Mouse (Mus musculus) spleen, adult 12 weeks (tissue): Measurements from ENCODE around the gene Rere.

Experiments used
- DNase-seq: peaks from one replicate; pipeline ENCODE4 v3.0.0; 2022; ENCODE audit warnings: low spot score

Rere gene

GRCm38 (mm10) chr4:150384405-150384804 lies 103.0 kb downstream of the Rere start:
- no peak for DNase-seq

DNA sequence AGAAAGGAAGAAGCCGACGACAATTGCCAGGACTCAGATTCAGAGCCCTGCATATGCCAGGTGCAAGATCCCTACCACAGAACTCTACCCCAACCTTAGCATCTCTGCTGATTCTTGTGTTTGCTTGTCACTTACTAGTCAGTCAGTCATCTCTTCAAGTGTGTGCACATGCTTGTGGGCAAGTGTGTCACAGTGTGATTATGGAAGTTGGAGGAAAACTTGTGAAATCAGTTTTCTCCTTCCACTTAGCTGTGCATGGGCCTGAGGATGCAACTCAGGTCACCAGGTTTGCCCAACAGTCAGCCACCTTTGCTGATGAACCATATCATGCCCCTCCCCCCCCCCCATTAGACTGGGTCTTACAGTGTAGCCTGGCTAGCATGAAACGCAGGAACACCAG lies 103.5 kb downstream of the Rere start:
- no peak for DNase-seq

DNA sequence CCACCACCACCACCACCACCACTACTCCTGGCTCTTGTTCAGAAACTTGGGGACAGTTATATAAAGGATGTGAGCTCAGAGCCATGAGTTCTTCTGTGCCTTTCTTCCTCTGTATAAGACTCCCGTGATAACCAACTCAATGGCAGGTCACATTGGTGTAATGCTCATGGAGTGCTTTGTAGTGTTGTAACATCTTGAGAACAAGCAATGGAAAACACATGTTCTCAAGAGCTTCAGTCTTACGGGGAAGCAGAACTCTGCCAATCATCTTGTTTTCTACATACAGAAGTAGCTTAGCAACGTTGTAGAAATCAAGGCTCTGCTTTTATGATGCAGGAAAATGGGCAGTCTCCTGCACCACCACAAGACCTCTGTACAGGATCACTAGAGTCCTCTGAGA lies 107.1 kb downstream of the Rere start:
- no peak for DNase-seq

- no peak for DNase-seq
These were observed 112.2 kb downstream of the Rere start for GRCm38 (mm10) chr4:150393607-150394006.

- DNase-seq: no peak
These were observed 112.6 kb downstream of the Rere start for GRCm38 (mm10) chr4:150394091-150394490.

- DNase-seq: no peak
These were observed 114.9 kb downstream of the Rere start for GRCm38 (mm10) chr4:150396339-150396738.

- DNase-seq: no peak
These were observed 115.6 kb downstream of the Rere start for GRCm38 (mm10) chr4:150396826-150397620.

GRCm38 (mm10) chr4:150399032-150399431 lies 117.6 kb downstream of the Rere start:
- no peak for DNase-seq

DNA sequence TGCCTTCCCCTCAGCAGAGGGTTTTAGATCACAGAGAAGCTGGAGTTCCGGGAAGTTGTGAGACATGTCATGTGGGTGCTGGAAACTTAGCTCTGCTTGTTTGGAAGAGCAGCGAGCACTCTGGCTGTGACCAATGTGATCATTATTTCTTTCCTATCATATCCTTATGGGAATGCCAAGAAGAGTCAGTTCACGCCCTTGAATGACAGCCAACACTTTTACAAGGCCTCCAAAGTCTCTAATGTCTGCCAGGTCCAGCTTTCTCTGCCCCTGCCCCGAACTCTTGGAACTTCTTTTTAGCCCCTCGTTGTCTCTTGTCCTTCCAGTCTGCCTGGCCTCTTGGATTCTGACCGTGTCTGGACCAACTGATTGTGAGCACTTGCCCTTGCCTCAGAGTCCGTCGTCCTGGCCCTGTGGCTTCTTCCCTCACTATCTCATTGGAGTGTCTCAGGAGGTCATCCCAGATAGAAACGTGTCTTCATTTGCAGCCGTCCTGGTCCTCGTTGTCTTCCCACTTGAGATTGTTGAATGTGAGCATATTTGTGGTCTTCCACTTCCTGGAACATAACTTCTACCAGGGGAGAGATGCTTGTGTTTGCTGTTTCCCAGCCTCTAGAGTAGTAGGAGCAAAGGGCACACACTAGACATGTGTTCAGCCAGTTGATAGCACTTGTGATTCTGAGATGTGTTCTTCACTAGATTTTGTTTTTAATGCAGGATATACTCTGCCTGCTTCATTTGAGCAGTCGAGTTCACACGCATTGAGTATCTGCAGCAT lies 120.6 kb downstream of the Rere start:
- DNase-seq: no peak

DNA sequence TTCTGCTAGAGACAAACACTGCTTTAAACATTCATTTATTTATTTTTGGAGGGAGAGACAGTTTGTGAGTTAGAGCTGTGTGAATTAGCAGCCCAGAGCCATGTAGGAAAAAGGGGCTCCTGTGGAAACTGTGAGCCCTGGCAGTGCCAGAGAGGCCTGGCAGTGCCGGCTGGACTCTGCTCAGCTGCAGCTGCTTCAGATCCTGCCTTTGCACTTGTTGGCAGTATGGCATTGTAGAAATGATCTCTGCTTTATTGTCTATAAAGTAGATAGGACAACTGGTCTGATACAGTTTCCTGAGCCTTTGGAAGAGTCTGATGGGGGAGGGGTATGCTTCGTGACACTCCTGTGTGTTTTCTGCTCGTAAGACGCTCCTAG lies 121.2 kb downstream of the Rere start:
- no peak for DNase-seq

DNA sequence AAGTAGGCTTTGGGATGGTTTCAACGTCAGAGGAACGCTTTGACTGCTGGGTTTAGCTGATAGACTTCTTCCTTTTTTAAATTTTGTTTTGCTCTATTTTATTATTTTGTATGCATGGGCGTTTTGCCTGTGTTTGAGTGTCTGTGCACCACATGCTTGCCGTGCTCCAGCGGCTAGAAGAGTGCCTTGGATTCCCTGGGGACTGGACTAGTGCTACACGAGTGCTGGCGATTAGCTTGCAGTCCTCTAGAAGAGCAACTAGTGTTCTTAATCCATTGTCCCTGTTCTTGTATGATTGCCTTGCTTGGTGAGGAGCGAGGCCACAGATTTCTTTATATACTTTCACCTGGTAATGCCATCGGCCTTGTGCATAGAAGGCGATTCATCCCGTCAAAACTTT lies 122.5 kb downstream of the Rere start:
- DNase-seq: no peak

DNA sequence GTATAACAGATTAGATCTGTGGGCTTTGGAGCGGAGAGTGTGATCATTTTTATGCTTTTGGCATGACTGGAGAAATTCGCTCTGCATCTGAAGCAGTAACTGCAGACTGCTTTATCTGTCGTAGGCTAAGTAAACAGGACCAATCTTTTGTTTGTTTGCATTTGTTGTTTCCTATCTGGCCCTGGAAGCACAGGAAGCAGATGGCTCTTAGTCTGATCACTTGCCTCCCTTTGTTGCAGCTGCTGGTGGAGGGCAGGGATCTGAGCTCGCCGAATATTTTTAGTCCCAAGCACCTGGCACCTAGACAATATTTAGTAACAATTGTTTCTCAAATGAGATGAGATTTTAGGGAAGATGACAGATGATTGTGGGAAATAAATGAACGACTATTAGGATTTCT lies 123.1 kb downstream of the Rere start:
- DNase-seq: no peak

DNA sequence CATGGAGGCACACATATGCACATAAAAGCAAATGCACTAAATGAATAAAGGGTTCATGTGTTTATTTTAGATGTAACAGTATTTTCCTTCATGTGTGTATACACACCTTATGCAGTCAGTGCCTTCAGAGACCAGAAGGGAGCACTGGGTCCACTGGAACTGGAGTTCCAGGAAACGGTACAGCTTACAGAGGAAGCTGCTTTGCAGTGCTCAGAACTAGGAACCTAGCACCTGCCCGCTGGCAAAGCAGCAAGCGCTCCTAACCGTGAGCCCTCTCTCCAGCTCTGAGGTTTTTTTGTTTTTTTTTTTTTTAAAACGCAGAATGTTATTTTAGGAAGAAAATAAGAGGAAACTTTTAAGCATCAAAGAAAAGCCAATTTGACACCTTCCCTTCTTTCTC lies 124.3 kb downstream of the Rere start:
- DNase-seq: no peak

- no peak for DNase-seq
These were observed 124.9 kb downstream of the Rere start for GRCm38 (mm10) chr4:150406320-150406719.

- DNase-seq: no peak
These were observed 125.4 kb downstream of the Rere start for GRCm38 (mm10) chr4:150406821-150407220.

DNA sequence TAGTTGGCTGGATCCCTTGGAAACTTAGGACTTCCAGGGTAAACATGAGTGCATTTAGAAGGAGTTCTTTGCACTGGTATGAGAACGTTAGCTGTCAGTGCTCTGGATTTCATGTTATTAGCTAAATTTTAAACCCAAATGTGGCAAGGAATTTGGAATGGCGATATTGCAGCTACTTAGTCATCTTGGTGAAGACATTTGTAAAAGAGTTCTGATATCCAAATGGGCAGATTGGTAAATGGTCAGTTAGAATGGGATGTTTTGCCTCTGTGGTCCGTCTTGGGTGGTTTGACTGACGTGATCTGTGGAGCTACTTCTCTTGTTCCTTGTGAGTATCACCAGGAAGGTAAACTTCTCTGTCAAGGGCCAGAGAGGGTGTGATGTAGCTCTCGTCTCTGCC lies 132.8 kb downstream of the Rere start:
- DNase-seq: no peak

DNA sequence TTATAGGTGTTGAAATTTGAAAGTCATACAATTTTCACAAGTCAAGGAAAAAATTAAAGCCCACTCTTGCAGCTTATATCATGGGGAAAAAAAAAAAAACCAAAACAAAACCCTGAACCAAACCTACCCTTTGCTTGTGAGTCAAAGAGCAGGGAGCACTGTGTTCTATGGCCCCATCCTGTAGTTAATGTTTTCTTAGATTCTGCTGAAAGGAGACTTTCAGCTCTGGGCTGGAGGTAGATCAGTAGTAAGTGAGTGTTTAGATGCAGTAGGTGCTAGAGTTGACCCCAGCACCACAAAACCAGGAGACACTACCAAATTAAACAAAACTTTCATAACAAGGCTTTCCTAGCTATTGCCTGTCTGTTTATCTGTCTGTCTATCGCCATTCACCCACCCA lies 133.3 kb downstream of the Rere start:
- DNase-seq: no peak

GRCm38 (mm10) chr4:150415227-150415969 lies 134.0 kb downstream of the Rere start:
- no peak for DNase-seq

DNA sequence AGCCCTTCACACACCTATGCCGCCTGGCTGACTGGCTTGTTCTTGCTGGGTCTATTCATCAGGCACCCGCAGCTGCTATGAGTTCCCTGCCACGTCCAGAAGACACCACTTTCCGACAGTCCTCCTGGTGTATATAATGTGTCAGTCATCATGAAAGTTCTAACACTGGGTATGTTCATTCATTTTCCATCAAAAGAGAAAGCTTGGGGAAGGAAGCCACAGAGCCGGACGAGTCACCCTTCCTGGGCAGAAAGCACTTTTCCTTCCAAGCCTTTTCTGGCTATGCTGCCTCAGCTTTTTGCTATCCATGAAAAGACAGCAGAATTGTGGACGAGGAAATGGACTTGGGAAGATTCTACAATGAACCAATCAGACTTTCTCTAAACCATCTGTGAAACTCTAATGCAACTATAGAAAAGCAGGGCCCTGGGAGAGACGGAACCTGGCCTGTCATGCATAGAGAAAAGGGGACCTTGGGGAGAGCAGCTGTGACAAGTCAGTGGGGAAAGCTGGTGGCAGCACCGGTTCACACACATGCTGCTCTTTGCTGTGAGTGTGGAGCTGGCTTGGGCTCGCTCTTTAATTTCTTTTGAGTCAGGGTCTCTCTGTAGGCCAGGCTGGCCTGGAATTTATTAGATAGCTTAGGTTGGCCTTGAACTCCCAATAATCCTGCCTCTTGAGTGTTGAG lies 139.3 kb downstream of the Rere start:
- DNase-seq: no peak

GRCm38 (mm10) chr4:150426098-150426879 lies 144.8 kb downstream of the Rere start:
- DNase-seq: no peak

GRCm38 (mm10) chr4:150426880-150427476 lies 145.5 kb downstream of the Rere start:
- no peak for DNase-seq
